Mouse (Mus musculus) sigmoid colon, adult 10 weeks (tissue): ENCODE data around the gene Slc25a31. TPM values are rescaled to one million over a fixed set of nuclear protein-coding genes. Genes with fewer than 3 reads are reported as not detected.

ENCODE experiments used
- polyA plus RNA-seq: library from polyadenylated mRNA; stranded (reverse); fragments of 350-450 nt; fragmentation: Illumina TruSeq; extraction: RNeasy Lipid Tissue Mini Kit (QIAGEN cat#74804); gene quantifications from one replicate; pipeline ENCODE4 v1.2.3, GENCODE M21; 2014; ENCODE audit warnings: low read depth, low replicate concordance

Slc25a31 gene
- 0.32 TPM for polyA plus RNA-seq

DNA sequence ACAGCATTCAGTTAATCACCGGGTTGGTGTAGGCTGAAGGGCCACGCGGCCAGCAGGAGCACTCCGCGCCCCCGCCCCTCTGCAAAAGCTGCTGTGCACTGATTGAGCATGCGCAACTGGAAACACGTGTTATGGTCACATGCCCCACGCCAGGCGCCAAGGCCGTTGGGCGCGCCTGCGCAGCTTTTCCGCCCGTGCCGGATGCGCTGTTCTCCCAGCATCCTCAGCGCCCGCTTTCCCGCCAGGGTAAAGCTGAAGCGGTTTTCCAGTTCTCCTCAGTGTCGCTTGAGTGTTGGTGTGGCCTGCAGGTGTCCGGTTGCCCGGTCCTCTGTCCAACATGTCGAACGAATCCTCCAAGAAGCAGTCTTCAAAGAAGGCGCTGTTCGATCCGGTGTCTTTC is at the start of gene Slc25a31:
Slc25a31 (plus strand) TSS at position 201 of the 400 bp plus-strand sequence.

DNA sequence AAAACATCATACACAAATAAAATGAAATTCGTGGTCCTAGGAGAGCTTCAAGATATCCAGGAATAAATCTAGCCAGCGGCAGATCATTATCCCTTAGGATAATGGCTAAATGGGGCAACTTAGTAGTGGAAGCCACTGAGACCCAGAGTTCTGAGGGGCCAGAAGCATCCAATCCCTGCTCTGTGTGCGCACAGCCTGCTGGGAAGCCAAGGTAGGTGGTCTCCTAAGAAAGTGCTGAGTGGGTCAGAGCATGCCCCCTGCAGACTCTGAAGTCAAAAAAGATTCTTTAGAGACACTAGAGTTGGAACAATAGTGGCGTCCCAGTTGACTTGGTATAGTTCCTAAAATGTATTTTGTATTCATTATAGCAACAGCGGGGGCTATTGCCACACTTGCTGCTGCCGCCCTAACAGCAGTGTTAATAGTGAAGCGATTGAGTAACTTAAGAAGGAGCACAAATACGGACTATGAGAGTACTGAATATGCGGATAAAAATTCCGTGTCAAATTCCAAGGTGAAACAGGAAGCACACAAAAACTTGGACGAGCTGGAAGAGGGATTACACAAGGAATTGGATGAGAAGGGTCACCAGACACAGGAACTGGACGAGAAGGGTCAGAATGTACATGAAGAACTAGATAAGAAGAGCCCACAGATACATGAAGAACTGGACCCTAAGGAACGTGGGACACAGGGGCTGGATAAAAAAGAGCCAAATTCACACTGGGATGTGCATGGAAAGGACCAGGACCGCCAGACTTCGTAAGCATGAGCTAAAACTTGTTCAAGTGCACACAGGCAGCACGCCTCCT is 35.6 kb downstream of the Slc25a31 start, which contains the start of gene Hspa4l:
Hspa4l (plus strand) TSS at position 472 of the 812 bp plus-strand sequence.

Other genes with a start within 250 kb of the Slc25a31 start
- gene Intu, start 177.6 kb upstream of the Slc25a31 start, polyA plus RNA-seq: 9.1 TPM
- gene Hspa4l, start 35.6 kb downstream of the Slc25a31 start, polyA plus RNA-seq: 90.5 TPM
- 14.9 TPM for gene Plk4, start 91.2 kb downstream of the Slc25a31 start, polyA plus RNA-seq
- gene Mfsd8, start 138.0 kb downstream of the Slc25a31 start, polyA plus RNA-seq: 33.2 TPM
- 27.0 TPM for gene Abhd18, start 138.1 kb downstream of the Slc25a31 start, polyA plus RNA-seq
- not detected for gene 1700034I23Rik, start 193.7 kb downstream of the Slc25a31 start, polyA plus RNA-seq
- gene Larp1b, start 241.0 kb downstream of the Slc25a31 start, polyA plus RNA-seq: 124 TPM